Mouse (Mus musculus) limb, embryonic 11.5 days (tissue): ENCODE measurements around the gene Slc45a3. TPM values are rescaled to one million over a fixed set of nuclear protein-coding genes. Genes with fewer than 3 reads are reported as not detected.

Source experiments
- ATAC-seq: fragments of 200-750 bp; cut with Nextera tagmentation; 2 replicates; pipeline ENCODE4 v1.8.0; 2017; ENCODE audit warnings: low read depth; ENCODE audit not compliant: insufficient number of reproducible peaks, low FRiP score, low TSS enrichment
- DNase-seq: peaks from one replicate; pipeline ENCODE4 v3.0.0-alpha.2; 2015; ENCODE audit warnings: low spot score
- H3K27ac ChIP-seq: fragments of 300-500 bp; sonication (generic); replicated peaks from 2 replicates; pipeline ENCODE4 v1.5.1; 2014; ENCODE audit warnings: low read depth, mild to moderate bottlenecking, low read length
- H3K27me3 ChIP-seq: fragments of 300-500 bp; sonication (generic); 2 replicates; pipeline ENCODE4 v1.6.1; 2014; ENCODE audit warnings: mild to moderate bottlenecking, low read length, mixed read lengths; ENCODE audit not compliant: control insufficient read depth, insufficient read depth
- H3K36me3 ChIP-seq: fragments of 300-500 bp; sonication (generic); 2 replicates; pipeline ENCODE4 v1.6.1; 2014; ENCODE audit warnings: mild to moderate bottlenecking, low read length, moderate library complexity, mixed read lengths; ENCODE audit not compliant: control insufficient read depth, insufficient read depth
- H3K4me1 ChIP-seq: fragments of 300-500 bp; sonication (generic); 2 replicates; pipeline ENCODE4 v1.6.1; 2014; ENCODE audit warnings: low read length, mixed read lengths; ENCODE audit not compliant: control insufficient read depth, insufficient read depth
- H3K4me2 ChIP-seq: fragments of 300-500 bp; sonication (generic); 2 replicates; pipeline ENCODE4 v1.6.1; 2014; ENCODE audit warnings: low read depth, mild to moderate bottlenecking, moderate library complexity; ENCODE audit not compliant: severe bottlenecking
- H3K4me3 ChIP-seq: fragments of 300-500 bp; sonication (generic); 2 replicates; pipeline ENCODE4 v1.5.1; 2014; ENCODE audit warnings: low read depth, low read length
- H3K9ac ChIP-seq: fragments of 300-500 bp; sonication (generic); 2 replicates; pipeline ENCODE4 v1.6.1; 2014; ENCODE audit warnings: mild to moderate bottlenecking, low read length
- H3K9me3 ChIP-seq: fragments of 300-500 bp; sonication (generic); 2 replicates; pipeline ENCODE4 v1.6.1; 2016; ENCODE audit warnings: low read length; ENCODE audit not compliant: control insufficient read depth
- WGBS: fragments of 180-500 bp; shearing (Covaris S2); extraction: QIAGEN DNeasy Blood & Tissue Kit; methylation state at CpG from one replicate; pipeline ENCODE4 v1.1.7; 2014; 5-methylcytosine and 5-hydroxymethylcytosine counted together
- polyA plus RNA-seq: library from polyadenylated mRNA; unstranded; fragments of >200 nt; fragmentation: Nextera tagmentation; extraction: Ambion mirVana; gene quantifications from 2 replicates; pipeline ENCODE4 v1.2.1, GENCODE M21; 2014

The Slc45a3 gene
- polyA plus RNA-seq, 1 experiment from 2014 or later: 2.3 TPM

DNA sequence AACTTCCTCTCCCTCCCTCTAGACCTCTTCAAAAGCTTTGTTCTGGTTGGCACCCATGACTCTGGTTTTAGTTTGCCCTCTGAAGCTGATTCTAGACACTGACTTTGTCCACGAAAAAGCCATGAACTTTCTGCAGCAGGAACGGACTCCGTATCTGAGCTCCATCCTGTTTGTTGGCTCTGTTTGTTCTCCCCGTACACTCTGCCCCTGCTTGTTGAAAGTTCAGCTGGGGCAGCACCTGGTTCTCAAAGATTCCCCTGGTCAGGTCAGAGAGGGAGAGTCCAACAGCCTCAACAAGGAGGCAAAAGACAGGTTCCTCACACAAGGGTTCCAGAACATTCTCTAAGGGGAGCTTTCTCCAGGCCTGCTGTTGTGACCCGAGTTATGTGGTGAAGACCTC, 5.4 kb upstream of the Slc45a3 start:
- no peak overlapping the region for H3K4me2 ChIP-seq
- no peak for DNase-seq
- H3K36me3 ChIP-seq: no peaks in the 10 kb centered on the region
- no peaks in the 10 kb centered on the region for H3K9me3 ChIP-seq
- 0 out of 2 replicates have a peak, but pooled peaks cover under 1% of the 10 kb centered on the region for H3K4me1 ChIP-seq
- no peak overlapping the region for H3K9ac ChIP-seq
- WGBS: 82% methylated on average over 5 of the region's 5 CpGs
- no peak for ATAC-seq
- H3K27me3 ChIP-seq: peaks cover 6% of the 10 kb centered on the region; the same call in 1 of the 2 replicates
- no peak overlapping the region for H3K4me3 ChIP-seq
- H3K27ac ChIP-seq: no peak overlapping the region

DNA sequence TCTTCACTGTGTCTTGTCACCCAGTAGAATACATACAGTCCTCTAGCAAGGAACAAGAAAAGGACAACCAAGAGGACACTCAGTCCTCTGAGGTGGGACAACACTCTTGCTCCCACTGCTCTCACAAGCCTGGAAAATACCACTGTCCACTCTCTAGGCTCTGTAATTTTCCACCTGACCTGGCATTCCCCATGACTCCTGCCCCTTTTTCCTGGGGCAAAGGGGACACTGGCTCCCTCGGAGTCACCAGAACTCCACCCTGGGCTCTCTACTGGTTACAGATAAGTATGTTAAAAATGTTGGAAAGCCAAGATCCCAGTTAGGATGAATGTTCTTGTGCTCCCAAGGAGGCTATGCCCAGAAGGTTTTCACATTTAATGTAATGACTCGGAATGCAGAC, 1.8 kb upstream of the Slc45a3 start:
- Histone ChIP-seq H3K4me3 (no peak overlapping the region), H3K4me1 (peaks cover 11% of the 10 kb centered on the region)

GRCm38 (mm10) chr1:131963085-131963951, 551 bp downstream of the Slc45a3 start:
- Histone ChIP-seq H3K9me3 (no peaks in the 10 kb centered on the region), H3K36me3 (no peaks in the 10 kb centered on the region), H3K27ac (no peak overlapping the region), H3K4me3 (peak overlapping the region; percentile 65), H3K4me1 (peaks cover 11% of the 10 kb centered on the region), H3K4me2 (peak overlapping the region; percentile 99), H3K9ac (peak overlapping the region; percentile 55), H3K27me3 (peaks cover 21% of the 10 kb centered on the region)
- peak; percentile 56 for DNase-seq
- ATAC-seq: peak; percentile 44; the same call in 1 of the 2 replicates
- under 1% methylated on average over 55 of the region's 76 CpGs for WGBS

More for the DNA sequence above, 1.8 kb upstream of the Slc45a3 start:
- Histone ChIP-seq H3K36me3 (no peaks in the 10 kb centered on the region), H3K9me3 (no peaks in the 10 kb centered on the region), H3K4me2 (no peak overlapping the region), H3K27me3 (peaks cover 21% of the 10 kb centered on the region), H3K27ac (no peak overlapping the region), H3K9ac (no peak overlapping the region)
- ATAC-seq (no peak), DNase-seq (no peak)
- WGBS: 79% methylated on average over 2 of the region's 2 CpGs

GRCm38 (mm10) chr1:131964100-131964499, 1.3 kb downstream of the Slc45a3 start:
- Histone ChIP-seq H3K9me3 (no peaks in the 10 kb centered on the region), H3K27me3 (peaks cover 21% of the 10 kb centered on the region), H3K4me3 (peak overlapping the region; percentile 65; the same call in 1 of the 2 replicates), H3K9ac (no peak overlapping the region), H3K36me3 (no peaks in the 10 kb centered on the region), H3K4me1 (peaks cover 11% of the 10 kb centered on the region), H3K27ac (no peak overlapping the region), H3K4me2 (peak overlapping the region; percentile 99; the same call in 1 of the 2 replicates)
- 32% methylated on average over 5 of the region's 5 CpGs for WGBS
- DNase-seq: no peak
- ATAC-seq: no peak

DNA sequence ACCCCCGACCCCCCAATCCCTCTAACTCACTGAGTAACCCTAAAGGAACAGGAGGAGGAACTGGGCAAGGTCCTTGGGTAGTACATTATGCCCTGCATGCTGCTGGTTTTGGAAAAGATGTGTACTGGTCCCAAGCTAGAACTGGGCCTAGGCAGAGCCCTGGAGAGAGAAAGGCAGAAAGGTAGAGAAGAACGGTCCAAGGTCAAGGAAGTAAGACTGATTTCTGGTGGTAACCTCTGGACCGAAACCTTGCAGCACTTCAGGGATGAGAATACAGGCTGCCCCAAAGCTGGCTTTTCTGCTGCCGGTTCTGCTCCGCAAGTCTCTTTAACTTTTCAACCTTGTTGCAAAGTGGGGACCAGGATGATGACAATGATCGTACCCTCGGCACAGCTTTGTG, 1.8 kb downstream of the Slc45a3 start:
- H3K9me3 ChIP-seq: no peaks in the 10 kb centered on the region
- H3K4me1 ChIP-seq: peaks cover 11% of the 10 kb centered on the region
- H3K36me3 ChIP-seq: no peaks in the 10 kb centered on the region
- no peak overlapping the region for H3K4me3 ChIP-seq
- H3K9ac ChIP-seq: no peak overlapping the region
- H3K27me3 ChIP-seq: peaks cover 21% of the 10 kb centered on the region
- no peak overlapping the region for H3K27ac ChIP-seq
- no peak overlapping the region for H3K4me2 ChIP-seq
- DNase-seq: no peak
- 72% methylated on average over 7 of the region's 7 CpGs for WGBS
- ATAC-seq: no peak

GRCm38 (mm10) chr1:131965818-131966217, 3.1 kb downstream of the Slc45a3 start:
- peaks cover 16% of the 10 kb centered on the region for H3K4me1 ChIP-seq
- no peak overlapping the region for H3K27ac ChIP-seq
- 45% methylated on average over 5 of the region's 5 CpGs for WGBS
- H3K4me3 ChIP-seq: no peak overlapping the region
- peaks cover 21% of the 10 kb centered on the region for H3K27me3 ChIP-seq
- H3K36me3 ChIP-seq: no peaks in the 10 kb centered on the region
- H3K9ac ChIP-seq: no peak overlapping the region
- H3K9me3 ChIP-seq: no peaks in the 10 kb centered on the region
- ATAC-seq (no peak), DNase-seq (no peak)
- H3K4me2 ChIP-seq: no peak overlapping the region

- no peak overlapping the region for H3K27ac ChIP-seq
- 77% methylated on average over 7 of the region's 7 CpGs for WGBS
- no peak overlapping the region for H3K9ac ChIP-seq
- no peak for DNase-seq
- H3K27me3 ChIP-seq: peaks cover 15% of the 10 kb centered on the region
- H3K4me3 ChIP-seq: no peak overlapping the region
- ATAC-seq: no peak
- no peak overlapping the region for H3K4me2 ChIP-seq
- peaks cover 31% of the 10 kb centered on the region for H3K4me1 ChIP-seq
- no peaks in the 10 kb centered on the region for H3K36me3 ChIP-seq
- no peaks in the 10 kb centered on the region for H3K9me3 ChIP-seq
Observed at GRCm38 (mm10) chr1:131967336-131967735, 4.6 kb downstream of the Slc45a3 start.

- peaks cover 10% of the 10 kb centered on the region for H3K27me3 ChIP-seq
- H3K4me3 ChIP-seq: no peak overlapping the region
- H3K4me2 ChIP-seq: no peak overlapping the region
- no peaks in the 10 kb centered on the region for H3K36me3 ChIP-seq
- H3K9me3 ChIP-seq: no peaks in the 10 kb centered on the region
- ATAC-seq (no peak), DNase-seq (no peak)
- H3K27ac ChIP-seq: no peak overlapping the region
- no peak overlapping the region for H3K9ac ChIP-seq
- WGBS: 46% methylated on average over 3 of the region's 3 CpGs
- peaks cover 35% of the 10 kb centered on the region for H3K4me1 ChIP-seq
Observed at GRCm38 (mm10) chr1:131968556-131968955, 5.8 kb downstream of the Slc45a3 start.
